Mouse (Mus musculus) intestine, embryonic 14.5 days (tissue): Measurements from ENCODE around the gene Slu7. TPM values are rescaled to one million over a fixed set of nuclear protein-coding genes. Genes with fewer than 3 reads are reported as not detected.

Experiments used
- ATAC-seq: fragments of 200-750 bp; cut with Nextera tagmentation; replicated peaks from 2 replicates; pipeline ENCODE4 v1.8.0; 2017; ENCODE audit warnings: low read depth, moderate number of reproducible peaks, moderate TSS enrichment, moderate library complexity; ENCODE audit not compliant: low FRiP score, low TSS enrichment
- DNase-seq: peaks from one replicate; pipeline ENCODE4 v3.0.0-alpha.2; 2018; ENCODE audit warnings: low spot score
- H3K27ac ChIP-seq: fragments of 300-500 bp; sonication (generic); 2 replicates; pipeline ENCODE4 v1.5.1; 2014; ENCODE audit warnings: low read depth, mild to moderate bottlenecking, control low read depth
- H3K27me3 ChIP-seq: fragments of 300-500 bp; sonication (generic); replicated peaks from 2 replicates; pipeline ENCODE4 v1.6.1; 2014; ENCODE audit warnings: low read length, control low read depth; ENCODE audit not compliant: control insufficient read depth, insufficient read depth
- H3K36me3 ChIP-seq: fragments of 300-500 bp; sonication (generic); 2 replicates; pipeline ENCODE4 v1.6.1; 2014; ENCODE audit warnings: low read length, control low read depth; ENCODE audit not compliant: control insufficient read depth, insufficient read depth
- H3K4me1 ChIP-seq: fragments of 300-500 bp; sonication (generic); replicated peaks from 2 replicates; pipeline ENCODE4 v1.6.1; 2014; ENCODE audit warnings: low read length, control low read depth, mixed read lengths; ENCODE audit not compliant: control insufficient read depth, insufficient read depth
- H3K4me2 ChIP-seq: fragments of 300-500 bp; sonication (generic); 2 replicates; pipeline ENCODE4 v1.6.1; 2014; ENCODE audit warnings: low read length
- H3K4me3 ChIP-seq: fragments of 300-500 bp; sonication (generic); 2 replicates; pipeline ENCODE4 v1.5.1; 2014; ENCODE audit warnings: low read depth, low read length, control low read depth, mixed read lengths
- H3K9ac ChIP-seq: fragments of 300-500 bp; sonication (generic); 2 replicates; pipeline ENCODE4 v1.6.1; 2014; ENCODE audit warnings: mild to moderate bottlenecking, low read length
- H3K9me3 ChIP-seq: fragments of 300-500 bp; sonication (generic); 2 replicates; pipeline ENCODE4 v1.6.1; 2016; ENCODE audit warnings: low read length, control low read depth; ENCODE audit not compliant: control insufficient read depth
- WGBS: fragments of 180-500 bp; shearing (Covaris S2); extraction: QIAGEN DNeasy Blood & Tissue Kit; methylation state at CpG from one replicate; pipeline ENCODE4 v1.1.7; 2014; 5-methylcytosine and 5-hydroxymethylcytosine counted together
- polyA plus RNA-seq: library from polyadenylated mRNA; unstranded; fragments of >200 nt; fragmentation: Nextera tagmentation; extraction: Ambion mirVana; gene quantifications from 2 replicates; pipeline ENCODE4 v1.2.1, GENCODE M21; 2014

The Slu7 gene
- polyA plus RNA-seq, 1 experiment from 2014 or later, result 45.0 TPM

DNA sequence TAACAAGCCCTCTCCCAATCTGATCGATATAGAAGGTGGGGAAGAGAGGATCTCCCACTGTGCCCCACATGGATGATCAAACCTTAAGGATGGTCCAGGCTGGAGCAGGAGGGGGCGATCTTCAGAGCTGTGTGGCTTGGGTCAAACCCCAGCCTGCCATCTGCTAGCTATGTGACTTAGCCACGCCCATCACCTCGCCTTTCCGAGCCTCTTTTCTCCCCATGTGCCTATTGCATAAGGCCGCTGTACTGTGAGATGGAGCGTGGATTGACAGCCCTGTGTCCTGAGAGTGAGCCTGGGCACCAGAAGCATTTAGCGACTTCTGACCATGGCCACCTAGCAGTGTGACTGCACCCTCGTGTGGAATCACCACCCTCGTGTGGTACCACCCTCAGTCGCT is 51.1 kb downstream of the Slu7 start:
- DNase-seq, result peak; percentile 48
- Histone ChIP-seq H3K27me3 (no peaks in the 10 kb centered on the region), H3K27ac (no peak overlapping the region), H3K4me2 (no peak overlapping the region), H3K4me3 (no peak overlapping the region), H3K36me3 (no peaks in the 10 kb centered on the region), H3K4me1 (peaks cover 30% of the 10 kb centered on the region), H3K9me3 (no peaks in the 10 kb centered on the region), H3K9ac (no peak overlapping the region)
- no peak for ATAC-seq
- 43% methylated on average over 11 of the region's 11 CpGs for WGBS

DNA sequence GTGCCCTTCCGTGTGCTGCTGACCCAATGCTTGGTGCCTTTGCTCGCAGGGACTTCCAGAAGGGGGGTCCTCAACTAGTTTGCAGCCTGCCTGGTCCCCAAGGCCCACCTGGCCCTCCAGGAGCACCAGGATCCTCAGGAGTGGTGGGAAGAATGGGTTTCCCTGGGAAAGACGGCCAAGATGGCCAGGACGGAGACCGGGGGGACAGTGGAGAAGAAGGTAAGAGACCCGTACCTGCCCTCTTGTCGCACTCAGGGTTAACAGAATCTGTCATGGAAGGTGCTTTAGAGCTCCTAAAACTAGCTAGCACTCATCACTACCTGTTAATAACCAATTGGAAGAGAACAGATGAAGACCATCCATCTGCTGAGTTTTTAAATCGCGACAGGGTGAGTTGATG is 52.3 kb downstream of the Slu7 start:
- no peak overlapping the region for H3K27ac ChIP-seq
- 89% methylated on average over 9 of the region's 9 CpGs for WGBS
- no peak for DNase-seq
- no peak for ATAC-seq
- H3K9me3 ChIP-seq, result no peaks in the 10 kb centered on the region
- no peaks in the 10 kb centered on the region for H3K36me3 ChIP-seq
- no peaks in the 10 kb centered on the region for H3K27me3 ChIP-seq
- no peak overlapping the region for H3K4me3 ChIP-seq
- no peak overlapping the region for H3K4me2 ChIP-seq
- H3K4me1 ChIP-seq, result peaks cover 26% of the 10 kb centered on the region
- no peak overlapping the region for H3K9ac ChIP-seq

DNA sequence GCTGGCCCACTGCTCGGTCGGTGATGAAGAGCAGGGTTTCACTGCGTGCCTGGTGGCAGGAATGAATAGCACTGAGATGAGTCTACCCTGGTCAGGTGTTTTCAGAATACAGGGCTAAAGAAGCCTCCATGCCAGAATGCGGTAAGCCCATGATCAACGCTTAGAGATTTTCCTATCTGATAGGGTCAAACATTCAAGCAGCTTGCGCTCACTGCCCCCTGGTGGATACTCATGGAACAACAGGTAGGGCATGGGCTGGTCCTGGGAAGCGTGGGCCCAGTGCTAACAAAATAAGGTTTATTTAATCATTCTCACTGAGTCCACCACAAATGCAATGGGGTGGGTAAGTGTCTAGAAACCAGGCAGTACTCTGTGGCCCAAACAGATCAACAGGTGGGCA is 59.1 kb downstream of the Slu7 start:
- WGBS, result 31% methylated on average over 7 of the region's 7 CpGs
- Histone ChIP-seq H3K4me2 (no peak overlapping the region), H3K27me3 (no peaks in the 10 kb centered on the region), H3K9me3 (no peaks in the 10 kb centered on the region), H3K27ac (no peak overlapping the region), H3K36me3 (no peaks in the 10 kb centered on the region), H3K9ac (no peak overlapping the region), H3K4me3 (no peak overlapping the region), H3K4me1 (no peaks in the 10 kb centered on the region)
- ATAC-seq (peak; percentile 24), DNase-seq (peak; percentile 92)

DNA sequence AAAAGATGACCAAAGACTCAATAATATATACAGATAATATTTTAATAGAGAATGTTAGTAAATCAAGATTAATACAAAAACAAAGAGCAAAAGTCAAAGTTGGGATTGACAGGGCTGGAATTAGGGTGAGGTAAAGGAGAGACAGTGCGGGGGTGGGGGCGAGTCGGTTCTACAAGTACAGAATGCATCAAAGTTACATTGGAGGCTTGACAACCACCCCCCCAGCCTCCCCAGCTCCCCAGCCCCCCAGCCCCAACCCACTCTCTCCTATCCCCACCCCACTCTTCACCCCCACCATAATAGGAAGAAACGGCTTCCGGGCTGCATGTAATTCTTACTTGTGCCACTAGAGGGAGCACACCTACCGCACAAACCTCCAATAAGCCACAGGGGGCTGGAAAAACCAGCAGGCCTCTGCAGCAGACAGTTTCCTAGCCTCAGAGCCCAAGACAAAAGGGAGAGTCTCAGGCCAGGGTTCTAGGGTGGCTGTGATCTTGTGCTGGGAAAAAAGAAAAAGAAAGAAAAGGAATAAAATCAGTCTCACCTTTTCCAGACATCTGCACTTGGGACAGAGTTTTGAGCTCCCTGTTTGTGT is 60.4 kb downstream of the Slu7 start:
- H3K9me3 ChIP-seq, result peaks cover 6% of the 10 kb centered on the region; the same call in 1 of the 2 replicates
- H3K4me1 ChIP-seq, result no peaks in the 10 kb centered on the region
- no peak overlapping the region for H3K9ac ChIP-seq
- WGBS, result 19% methylated on average over 6 of the region's 6 CpGs
- peak; percentile 61 for ATAC-seq
- DNase-seq, result peak; percentile 90
- no peak overlapping the region for H3K4me2 ChIP-seq
- H3K4me3 ChIP-seq, result no peak overlapping the region
- no peaks in the 10 kb centered on the region for H3K27me3 ChIP-seq
- H3K27ac ChIP-seq, result no peak overlapping the region
- H3K36me3 ChIP-seq, result no peaks in the 10 kb centered on the region

DNA sequence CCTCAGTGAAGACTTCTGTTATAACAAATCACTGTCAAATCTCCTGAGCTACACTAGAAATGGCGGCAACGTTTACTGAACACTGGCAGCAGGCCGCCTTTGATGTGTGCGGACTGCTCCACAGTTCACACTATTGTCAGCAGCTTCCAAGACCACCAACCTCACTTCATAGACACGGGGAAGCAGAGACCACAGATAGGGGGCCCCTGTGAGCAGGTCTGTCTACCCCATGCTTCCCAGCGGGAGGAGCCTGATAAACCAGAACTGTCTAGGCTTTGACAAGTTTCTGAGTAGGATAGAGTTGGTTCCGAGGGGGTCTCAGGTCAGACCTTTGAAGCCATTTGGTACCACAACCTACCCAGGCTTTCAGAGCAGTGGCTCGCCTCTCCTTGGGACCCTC is 61.5 kb downstream of the Slu7 start:
- Histone ChIP-seq H3K36me3 (no peaks in the 10 kb centered on the region), H3K27me3 (no peaks in the 10 kb centered on the region), H3K4me2 (no peak overlapping the region), H3K27ac (no peak overlapping the region), H3K9ac (no peak overlapping the region), H3K4me3 (no peak overlapping the region), H3K9me3 (peaks cover 6% of the 10 kb centered on the region; the same call in 1 of the 2 replicates), H3K4me1 (no peaks in the 10 kb centered on the region)
- 54% methylated on average over 8 of the region's 8 CpGs for WGBS
- ATAC-seq (no peak), DNase-seq (no peak)

DNA sequence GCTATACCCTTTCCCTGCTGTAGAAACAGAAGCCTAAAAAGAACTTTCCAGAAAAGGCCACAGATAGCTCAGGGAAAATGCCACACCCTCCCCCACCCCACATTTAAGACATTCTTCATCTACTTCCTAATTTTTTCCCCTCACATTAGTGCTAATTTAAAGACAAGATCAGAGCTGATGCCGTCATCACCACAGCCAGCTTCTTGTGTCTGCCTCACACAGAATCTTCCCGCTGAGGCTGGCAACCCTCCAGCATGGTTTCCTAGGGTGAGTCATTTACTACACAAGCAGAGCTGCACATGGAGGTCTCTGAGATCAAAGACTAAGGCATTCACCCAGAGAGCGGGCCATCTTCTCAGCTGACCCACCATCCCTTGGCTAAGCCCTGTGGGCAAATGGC is 62.0 kb downstream of the Slu7 start:
- Histone ChIP-seq H3K9ac (no peak overlapping the region), H3K27ac (no peak overlapping the region), H3K27me3 (no peaks in the 10 kb centered on the region), H3K4me3 (no peak overlapping the region), H3K4me2 (no peak overlapping the region), H3K9me3 (peaks cover 6% of the 10 kb centered on the region; the same call in 1 of the 2 replicates), H3K36me3 (no peaks in the 10 kb centered on the region), H3K4me1 (no peaks in the 10 kb centered on the region)
- no peak for DNase-seq
- 58% methylated on average over 3 of the region's 3 CpGs for WGBS
- ATAC-seq, result no peak

Other genes with a start within 250 kb of the Slu7 start
- gene Pttg1, start 7.5 kb upstream of the Slu7 start, polyA plus RNA-seq, result 67.1 and 70.7 TPM in 2 replicates
- gene C1qtnf2, start 40.5 kb downstream of the Slu7 start, polyA plus RNA-seq, result 5.0 and 5.9 TPM in 2 replicates
- 23.7 and 25.8 TPM in 2 replicates for gene Ccnjl, start 95.0 kb downstream of the Slu7 start, polyA plus RNA-seq
- gene 4933415A04Rik, start 153.3 kb downstream of the Slu7 start, polyA plus RNA-seq, result 6.4 and 6.8 TPM in 2 replicates
- gene Fabp6, start 167.8 kb downstream of the Slu7 start, polyA plus RNA-seq, result 0.43 TPM in 1 of 2 replicates, not detected in the other
- 36.1 and 39.1 TPM in 2 replicates for gene Pwwp2a, start 248.3 kb downstream of the Slu7 start, polyA plus RNA-seq